Mouse (Mus musculus) limb, embryonic 11.5 days (tissue): ENCODE results near the gene Zbtb1. TPM values are rescaled to one million over a fixed set of nuclear protein-coding genes. Genes with fewer than 3 reads are reported as not detected.

Experiments used
- ATAC-seq: fragments of 200-750 bp; cut with Nextera tagmentation; 2 replicates; pipeline ENCODE4 v1.8.0; 2017; ENCODE audit warnings: low read depth; ENCODE audit not compliant: insufficient number of reproducible peaks, low FRiP score, low TSS enrichment
- DNase-seq: peaks from one replicate; pipeline ENCODE4 v3.0.0-alpha.2; 2015; ENCODE audit warnings: low spot score
- H3K27ac ChIP-seq: fragments of 300-500 bp; sonication (generic); replicated peaks from 2 replicates; pipeline ENCODE4 v1.5.1; 2014; ENCODE audit warnings: low read depth, mild to moderate bottlenecking, low read length
- H3K27me3 ChIP-seq: fragments of 300-500 bp; sonication (generic); 2 replicates; pipeline ENCODE4 v1.6.1; 2014; ENCODE audit warnings: mild to moderate bottlenecking, low read length, mixed read lengths; ENCODE audit not compliant: control insufficient read depth, insufficient read depth
- H3K36me3 ChIP-seq: fragments of 300-500 bp; sonication (generic); 2 replicates; pipeline ENCODE4 v1.6.1; 2014; ENCODE audit warnings: mild to moderate bottlenecking, low read length, moderate library complexity, mixed read lengths; ENCODE audit not compliant: control insufficient read depth, insufficient read depth
- H3K4me1 ChIP-seq: fragments of 300-500 bp; sonication (generic); 2 replicates; pipeline ENCODE4 v1.6.1; 2014; ENCODE audit warnings: low read length, mixed read lengths; ENCODE audit not compliant: control insufficient read depth, insufficient read depth
- H3K4me2 ChIP-seq: fragments of 300-500 bp; sonication (generic); 2 replicates; pipeline ENCODE4 v1.6.1; 2014; ENCODE audit warnings: low read depth, mild to moderate bottlenecking, moderate library complexity; ENCODE audit not compliant: severe bottlenecking
- H3K4me3 ChIP-seq: fragments of 300-500 bp; sonication (generic); 2 replicates; pipeline ENCODE4 v1.5.1; 2014; ENCODE audit warnings: low read depth, low read length
- H3K9ac ChIP-seq: fragments of 300-500 bp; sonication (generic); 2 replicates; pipeline ENCODE4 v1.6.1; 2014; ENCODE audit warnings: mild to moderate bottlenecking, low read length
- H3K9me3 ChIP-seq: fragments of 300-500 bp; sonication (generic); 2 replicates; pipeline ENCODE4 v1.6.1; 2016; ENCODE audit warnings: low read length; ENCODE audit not compliant: control insufficient read depth
- WGBS: fragments of 180-500 bp; shearing (Covaris S2); extraction: QIAGEN DNeasy Blood & Tissue Kit; methylation state at CpG from one replicate; pipeline ENCODE4 v1.1.7; 2014; 5-methylcytosine and 5-hydroxymethylcytosine counted together
- polyA plus RNA-seq: library from polyadenylated mRNA; unstranded; fragments of >200 nt; fragmentation: Nextera tagmentation; extraction: Ambion mirVana; gene quantifications from 2 replicates; pipeline ENCODE4 v1.2.1, GENCODE M21; 2014

Gene Zbtb1
- polyA plus RNA-seq, 1 experiment from 2014 or later = 11.2 TPM

GRCm38 (mm10) chr12:76391595-76392271, 21.7 kb downstream of the Zbtb1 start:
- Histone ChIP-seq H3K27ac (no peak overlapping the region), H3K9me3 (no peaks in the 10 kb centered on the region), H3K36me3 (peaks cover 4% of the 10 kb centered on the region; the same call in 1 of the 2 replicates), H3K4me2 (no peak overlapping the region), H3K4me3 (no peak overlapping the region), H3K4me1 (no peaks in the 10 kb centered on the region), H3K9ac (no peak overlapping the region), H3K27me3 (no peaks in the 10 kb centered on the region)
- DNase-seq = no peak
- no peak for ATAC-seq
- WGBS = 74% methylated on average over 3 of the region's 3 CpGs

GRCm38 (mm10) chr12:76392979-76393378, 22.9 kb downstream of the Zbtb1 start:
- Histone ChIP-seq H3K4me3 (no peak overlapping the region), H3K4me1 (no peaks in the 10 kb centered on the region), H3K9ac (no peak overlapping the region), H3K27ac (no peak overlapping the region), H3K9me3 (no peaks in the 10 kb centered on the region), H3K4me2 (no peak overlapping the region), H3K36me3 (peaks cover 4% of the 10 kb centered on the region; the same call in 1 of the 2 replicates), H3K27me3 (no peaks in the 10 kb centered on the region)
- whole genome bisulfite sequencing = 82% methylated on average over 5 of the region's 5 CpGs
- DNase-seq (no peak), ATAC-seq (no peak)

GRCm38 (mm10) chr12:76397281-76397680, 27.2 kb downstream of the Zbtb1 start:
- no peaks in the 10 kb centered on the region for H3K36me3 ChIP-seq
- no peaks in the 10 kb centered on the region for H3K4me1 ChIP-seq
- 82% methylated on average over 5 of the region's 5 CpGs for WGBS
- no peak overlapping the region for H3K27ac ChIP-seq
- no peak for ATAC-seq
- no peaks in the 10 kb centered on the region for H3K9me3 ChIP-seq
- no peak for DNase-seq
- H3K27me3 ChIP-seq = no peaks in the 10 kb centered on the region
- no peak overlapping the region for H3K4me3 ChIP-seq
- H3K9ac ChIP-seq = no peak overlapping the region
- no peak overlapping the region for H3K4me2 ChIP-seq

GRCm38 (mm10) chr12:76401674-76402073, 31.6 kb downstream of the Zbtb1 start:
- H3K4me2 ChIP-seq = no peak overlapping the region
- H3K4me3 ChIP-seq = no peak overlapping the region
- H3K9ac ChIP-seq = no peak overlapping the region
- no peak overlapping the region for H3K27ac ChIP-seq
- no peak for DNase-seq
- WGBS = 65% methylated on average over 3 of the region's 3 CpGs
- ATAC-seq = no peak
- no peaks in the 10 kb centered on the region for H3K9me3 ChIP-seq
- peaks cover 22% of the 10 kb centered on the region for H3K27me3 ChIP-seq
- H3K36me3 ChIP-seq = no peaks in the 10 kb centered on the region
- no peaks in the 10 kb centered on the region for H3K4me1 ChIP-seq

GRCm38 (mm10) chr12:76402991-76403885, 33.2 kb downstream of the Zbtb1 start:
- no peak overlapping the region for H3K27ac ChIP-seq
- H3K4me2 ChIP-seq = peak overlapping the region; percentile 60
- peak; percentile 89 for ATAC-seq
- H3K9ac ChIP-seq = peak overlapping the region; percentile 60
- H3K4me3 ChIP-seq = peak overlapping the region; percentile 68
- H3K27me3 ChIP-seq = peaks cover 22% of the 10 kb centered on the region
- no peaks in the 10 kb centered on the region for H3K9me3 ChIP-seq
- under 1% methylated on average over 54 of the region's 54 CpGs for WGBS
- H3K36me3 ChIP-seq = no peaks in the 10 kb centered on the region
- DNase-seq = no peak
- no peaks in the 10 kb centered on the region for H3K4me1 ChIP-seq

- Histone ChIP-seq H3K9me3 (no peaks in the 10 kb centered on the region), H3K4me1 (0 out of 2 replicates have a peak, but pooled peaks cover under 1% of the 10 kb centered on the region), H3K4me3 (peak within 1 kb of the TSS; percentile 68), H3K36me3 (no peaks in the 10 kb centered on the region), H3K27me3 (peaks cover 22% of the 10 kb centered on the region), H3K27ac (no peak within 1 kb of the TSS), H3K4me2 (peak within 1 kb of the TSS; percentile 60), H3K9ac (peak within 1 kb of the TSS; percentile 60)
- 0% methylated on average over 54 of the region's 54 CpGs for WGBS
- peak; percentile 97 for ATAC-seq
- DNase-seq = peak; percentile 99
Measured at GRCm38 (mm10) chr12:76403886-76404537, 33.9 kb downstream of the Zbtb1 start, which contains the start of gene Hspa2. Gene Hspa2 (plus strand): TSS chr12:76404176.

- DNase-seq (no peak), ATAC-seq (no peak)
- Histone ChIP-seq H3K36me3 (no peaks in the 10 kb centered on the region), H3K27ac (no peak overlapping the region), H3K4me2 (peak overlapping the region; percentile 60), H3K4me1 (peaks cover 4% of the 10 kb centered on the region; the same call in 1 of the 2 replicates), H3K27me3 (peaks cover 22% of the 10 kb centered on the region), H3K4me3 (peak overlapping the region; percentile 68), H3K9me3 (no peaks in the 10 kb centered on the region), H3K9ac (no peak overlapping the region)
- 10% methylated on average over 20 of the region's 20 CpGs for WGBS
Measured at GRCm38 (mm10) chr12:76404836-76405182, 34.7 kb downstream of the Zbtb1 start.
